Mouse (Mus musculus): Measurements from ENCODE around the gene Cxcl3.
"Not testable (repeated sequence)": the region's sequence is repeated elsewhere in the genome, so short reads cannot be mapped to it uniquely, and the experiment has no call there.

Gene Cxcl3

DNA sequence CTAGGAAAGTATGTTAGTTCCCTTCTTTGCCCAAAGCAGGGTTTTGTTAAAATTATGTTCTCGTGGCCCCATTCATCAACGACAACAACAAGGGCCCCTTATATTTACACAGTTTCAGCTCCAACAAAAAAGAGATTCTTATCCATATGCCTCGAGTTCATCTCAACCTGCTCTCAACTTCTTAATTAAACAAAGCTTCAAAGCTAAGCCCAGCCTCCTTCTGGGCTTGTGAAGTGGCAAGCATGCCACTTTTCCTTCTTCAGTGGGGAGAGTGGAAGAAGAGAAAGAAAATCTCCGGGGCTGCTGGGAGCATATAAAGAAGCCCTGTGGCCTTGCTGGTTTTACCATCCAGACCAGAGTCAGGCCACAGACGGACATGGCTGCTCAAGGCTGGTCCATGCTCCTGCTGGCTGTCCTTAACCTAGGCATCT, 8.3 kb downstream of the Cxcl3 start, which contains the start of gene Cxcl15:
Cxcl15 (plus strand) TSS at position 340 of the 431 bp plus-strand sequence.
- DNase-seq = no peak

DNA sequence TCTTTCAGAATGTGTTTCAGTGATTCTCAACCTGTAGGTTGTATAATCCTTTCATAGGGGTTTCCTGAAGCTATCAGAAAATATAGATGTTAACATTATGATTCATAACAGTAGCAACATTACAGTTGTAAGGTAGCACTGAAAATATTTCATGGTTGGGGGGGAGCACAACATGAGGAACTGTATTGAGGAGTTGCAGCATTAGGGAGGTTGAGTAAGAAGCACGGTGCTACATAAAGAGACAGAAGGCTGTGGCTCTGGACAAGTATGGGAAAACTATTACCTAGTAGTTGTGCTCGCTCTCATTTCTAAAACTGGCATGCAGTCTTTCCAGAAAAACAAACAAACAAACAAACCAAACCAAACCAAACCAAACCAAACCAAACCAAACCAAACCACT, 9.5 kb downstream of the Cxcl3 start:
- DNase-seq = not testable (repeated sequence)

DNA sequence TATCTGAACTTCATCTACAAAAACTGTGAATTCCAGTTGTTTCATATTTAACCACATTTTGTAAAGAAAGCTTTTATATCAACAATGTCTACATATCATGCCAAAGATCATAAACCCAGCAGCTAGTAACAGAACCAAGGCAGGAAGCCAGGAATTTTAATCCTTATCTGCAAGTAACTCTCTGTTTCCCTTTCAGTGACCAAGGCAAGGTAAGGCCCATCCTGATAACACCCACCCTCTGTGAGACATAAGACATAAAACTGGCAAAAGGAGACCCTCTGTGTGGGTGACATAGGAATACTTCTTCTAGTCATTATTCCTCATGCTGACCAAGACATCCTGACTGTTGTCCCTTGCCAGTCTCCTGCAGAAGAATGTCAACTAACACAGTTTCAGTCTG, 18.7 kb downstream of the Cxcl3 start:
- no peak for DNase-seq

DNA sequence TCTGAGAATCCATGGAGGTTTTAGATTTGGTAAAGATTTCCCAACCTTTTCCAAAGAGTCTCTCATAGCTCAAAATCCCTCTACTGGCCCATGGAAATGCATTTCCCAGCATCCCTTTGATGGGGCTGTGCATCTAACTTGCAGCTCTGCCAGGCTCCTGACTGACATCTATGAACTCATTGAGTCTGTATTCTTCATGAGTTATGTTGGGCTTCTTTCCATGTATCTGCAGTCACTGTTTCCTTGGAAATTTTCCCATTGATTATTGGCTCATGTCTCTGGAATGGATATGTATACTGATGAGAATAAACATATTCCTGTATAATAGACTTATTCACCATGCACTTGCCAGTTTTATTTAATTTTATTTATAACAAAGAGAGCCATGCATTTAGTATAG, 20.1 kb downstream of the Cxcl3 start:
- DNase-seq = no peak

DNA sequence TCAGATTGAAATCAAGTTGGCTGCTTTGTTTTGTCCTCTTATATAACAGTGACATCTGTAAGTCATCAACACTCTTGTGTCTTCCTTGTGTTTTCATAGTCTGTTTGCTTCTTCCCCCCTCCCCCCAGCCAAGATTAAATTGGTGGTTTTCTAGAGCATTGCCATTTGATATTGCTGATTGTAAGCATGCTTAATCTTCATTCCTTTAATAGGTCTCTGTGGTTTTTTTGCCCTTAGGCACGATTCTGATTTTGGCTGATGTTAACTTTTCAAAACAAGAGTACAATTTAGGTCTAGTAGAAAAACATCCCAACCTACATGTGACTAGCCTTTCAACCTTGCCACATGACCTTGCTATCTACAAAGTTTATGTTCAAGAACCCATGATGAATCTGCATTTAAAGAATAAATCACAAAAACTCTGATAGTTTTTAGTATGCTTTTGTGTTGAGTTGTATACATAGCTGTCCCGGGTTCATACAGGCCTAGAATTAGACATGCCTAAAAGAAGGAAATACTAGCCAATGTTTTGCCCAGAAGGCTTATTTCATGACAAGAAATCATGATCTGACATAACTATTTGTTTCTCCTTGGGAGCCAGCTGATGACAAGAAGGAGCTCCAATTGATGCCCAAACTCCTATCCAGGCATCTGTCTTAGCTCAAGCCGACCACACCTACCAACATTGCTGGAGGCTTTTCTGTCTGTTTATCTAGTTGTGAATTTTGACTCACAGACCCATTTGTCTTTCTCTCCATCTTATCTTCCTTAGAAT, 21.5 kb downstream of the Cxcl3 start:
- no peak for DNase-seq

DNA sequence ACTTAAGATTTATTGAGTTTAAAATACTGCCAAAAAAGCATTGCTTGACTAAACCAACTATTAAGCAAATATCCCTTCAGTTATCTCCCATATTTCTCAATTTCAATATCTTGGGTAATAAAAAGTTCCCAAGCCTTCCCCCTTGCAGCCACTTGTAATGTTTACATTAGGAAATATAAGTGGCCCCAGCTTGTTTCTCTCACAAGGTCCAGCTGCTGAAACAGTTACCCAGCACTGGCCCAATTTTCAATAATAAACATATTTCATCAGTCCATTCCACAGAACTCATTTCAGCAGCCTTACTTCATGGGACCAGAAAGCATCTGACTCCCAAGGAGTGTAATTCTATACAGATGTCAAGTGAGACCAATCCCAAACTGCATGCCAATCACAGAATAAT, 33.9 kb downstream of the Cxcl3 start:
- DNase-seq = no peak

DNA sequence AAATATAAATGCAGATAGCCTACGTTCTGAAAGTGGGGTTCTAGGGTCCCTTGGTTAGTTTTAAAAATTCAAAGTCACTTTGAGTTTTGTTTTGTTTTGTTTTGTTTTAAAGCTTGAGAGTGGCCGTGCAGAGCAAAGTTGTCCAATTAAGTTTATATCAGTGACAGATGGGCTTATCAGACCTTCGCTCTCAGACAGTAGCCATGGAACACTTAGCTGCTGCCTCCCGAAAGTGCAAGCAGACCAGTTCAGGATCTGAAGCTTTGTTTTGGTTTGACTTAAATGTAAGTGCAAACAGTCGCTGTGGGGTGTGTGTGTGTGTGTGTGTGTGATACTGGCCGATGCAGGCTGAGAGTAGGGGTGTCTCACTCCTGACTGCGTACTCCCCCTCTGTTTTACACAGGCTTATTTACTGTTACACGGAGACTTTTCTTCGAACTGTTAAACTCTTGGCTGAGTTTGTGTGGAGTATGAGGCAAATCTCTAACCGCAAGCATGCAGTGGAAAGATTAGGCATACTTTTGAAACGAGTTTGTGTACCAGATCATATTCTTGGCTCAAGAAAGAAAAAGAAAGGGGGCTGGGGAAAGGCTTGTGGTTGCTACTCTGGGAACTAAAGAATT, 46.4 kb downstream of the Cxcl3 start:
- DNase-seq = no peak

DNA sequence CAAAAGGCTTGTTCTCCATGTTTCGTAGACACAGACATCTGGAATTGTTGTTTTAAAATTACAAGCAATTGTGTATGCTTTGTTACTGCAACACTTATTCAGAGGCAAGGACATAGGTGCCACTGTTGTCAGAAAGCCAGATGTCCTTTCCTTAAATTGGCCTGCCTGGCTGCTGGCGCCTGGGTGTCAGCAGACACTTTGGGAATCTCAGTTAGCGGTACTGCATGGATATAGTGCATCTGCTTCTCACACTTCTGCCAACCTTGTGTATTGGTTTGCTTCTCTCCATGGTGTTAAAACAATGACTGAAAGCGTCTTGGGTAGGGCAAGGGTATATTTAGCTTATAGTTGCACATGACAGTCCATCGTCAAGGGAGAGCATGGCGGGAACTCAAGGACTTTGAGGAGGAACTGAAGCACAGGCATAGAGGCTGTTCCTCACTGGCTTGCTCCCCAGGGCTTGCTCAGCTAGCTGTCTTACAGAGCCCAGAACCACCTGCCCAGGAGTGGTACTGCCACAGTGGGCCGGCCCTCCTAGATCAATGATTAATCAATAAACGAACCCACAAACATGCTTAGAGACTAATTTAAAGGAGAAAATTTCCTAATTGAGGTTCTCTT, 47.0 kb downstream of the Cxcl3 start:
- DNase-seq = no peak

DNA sequence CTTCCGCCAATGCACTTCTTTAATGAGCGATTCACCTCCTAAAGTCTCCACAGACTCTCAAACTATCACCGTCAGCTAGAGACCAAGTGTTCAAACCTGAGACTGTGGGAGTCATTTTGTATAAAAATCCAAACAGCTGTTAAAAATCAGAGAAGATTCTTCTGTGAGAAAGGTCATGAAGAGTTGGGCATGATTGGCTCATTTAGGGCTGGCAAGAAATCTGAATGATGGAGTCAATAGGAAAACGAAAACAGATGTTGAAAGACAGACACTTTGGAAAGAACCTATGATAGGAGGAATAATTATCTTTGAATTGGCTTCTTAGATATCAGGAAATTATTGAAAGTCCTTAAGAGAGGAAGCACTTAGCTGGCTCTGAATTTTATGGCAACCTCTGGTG, 48.5 kb downstream of the Cxcl3 start:
- no peak for DNase-seq

DNA sequence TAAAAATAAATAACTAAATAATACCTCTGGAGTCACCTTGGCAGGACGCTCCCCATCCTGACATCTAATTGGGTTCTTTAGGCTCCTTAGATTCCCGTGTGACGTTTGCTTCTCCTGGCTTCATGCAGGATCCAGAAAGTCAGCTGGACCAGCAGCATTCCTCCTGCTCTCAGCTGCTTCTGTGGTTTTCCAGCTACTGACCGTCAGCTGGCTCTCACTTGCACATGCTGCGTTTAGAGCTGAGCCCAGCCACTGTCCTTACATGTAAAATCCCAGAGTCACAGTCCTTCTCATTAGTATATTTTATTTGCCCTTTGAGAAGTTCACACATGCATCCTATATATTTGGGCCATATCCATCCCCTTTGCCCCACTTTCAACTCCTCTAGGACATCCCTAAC, 52.7 kb downstream of the Cxcl3 start:
- DNase-seq = no peak
